Mouse (Mus musculus): Measurements from ENCODE around the gene Gm45623. TPM values are rescaled to one million over a fixed set of nuclear protein-coding genes. Genes with fewer than 3 reads are reported as not detected.

Gene Gm45623
- total RNA-seq, 4 experiments from 2014 or later, result 1.1 to 1.4 (median 1.2) TPM

- peak; percentile 52 to 79 for DNase-seq (ENCODE audit: low spot score in 2 of 2)
These were observed 51.0 kb downstream of the Gm45623 start, which contains the start of gene Smad5 for GRCm38 (mm10) chr13:56702469-56703221. Gene Smad5 (plus strand): TSS chr13:56703010.

Other genes with a start within 250 kb of the Gm45623 start
- 10 to 100 TPM in 1 of 4 experiments, 1 to 10 TPM in 3; 6.4 to 10.3 (median 8.0) TPM for gene Fbxl21, start 231.4 kb downstream of the Gm45623 start, total RNA-seq (2022)
- not detected for gene Lect2, start 205.3 kb downstream of the Gm45623 start, total RNA-seq (2022)
- gene Tgfbi, start 144.3 kb downstream of the Gm45623 start, total RNA-seq (2022), result 1 to 10 TPM; 4.6 to 5.2 (median 4.8) TPM
- 10 to 100 TPM; 27.1 to 28.8 (median 27.7) TPM for gene Smad5, start 50.8 kb downstream of the Gm45623 start, total RNA-seq (2022)
- gene Trpc7, start 142.2 kb upstream of the Gm45623 start, total RNA-seq (2022), result 1 to 10 TPM; 1.7 to 3.0 (median 2.3) TPM

Measured in layer of hippocampus, adult 8-10 months (tissue).